In genomic region chr14:55730531-55731032, GRCm38 (mm10) we compare ENCODE assay signal across 13 mouse cellular contexts. TPM values are rescaled to one million over a fixed set of nuclear protein-coding genes. Genes with fewer than 3 reads are reported as not detected.
DNase-seq lines count a peak whose midpoint lies in the region; TF ChIP-seq lines count a peak whose summit lies in the region.
"Had no signal": no experiment of that assay in that cellular context is flagged by ENCODE, and none has a peak within 500 bp of the region (broad histone marks: within the 10 kb centered on the region; RNA-seq: fewer than 3 reads in every experiment).

No protein-coding gene starts in this region.

- TF ChIP-seq POLR2A in cerebellum, adult 2 months (IDR thresholded peaks at IDR 0.05; ENCODE audit: borderline replicate concordance, insufficient read depth, low read length), result no peak
- no peak for TF ChIP-seq POLR2A in kidney, adult 2 months (IDR thresholded peaks at IDR 0.05; ENCODE audit: low read depth, low read length)

- no peaks in the 10 kb centered on the region for H3K36me3 ChIP-seq in kidney, adult 2 months (ENCODE audit: control insufficient read depth, insufficient read depth, low read length)
- H3K36me3 ChIP-seq: heart, embryonic 10.5 days; liver, embryonic 15.5 days; neural tube, embryonic 12.5 days had no signal

- no peak for TF ChIP-seq CTCF in cerebellum, adult 2 months (IDR thresholded peaks at IDR 0.05; ENCODE audit: borderline replicate concordance, insufficient read depth, low read depth, low read length)
- TF ChIP-seq CTCF in kidney, adult 2 months (conservative IDR thresholded peaks at IDR 0.05; ENCODE audit: insufficient read depth, insufficient read length, low read depth, low read length), result no peak

- 0 out of 2 replicates have a peak overlapping the region, but pooled peaks have one; percentile 28 for H3K27ac ChIP-seq in cerebellum, adult 2 months (ENCODE audit: insufficient read depth, low read length)
- H3K27ac ChIP-seq in kidney, adult 2 months (ENCODE audit: insufficient read depth, low read depth, low read length), result no peak overlapping the region
- H3K27ac ChIP-seq: heart, embryonic 10.5 days; liver, embryonic 15.5 days; neural tube, embryonic 12.5 days had no signal

- H3K4me3 ChIP-seq in cerebellum, adult 2 months (replicated peaks; ENCODE audit: insufficient read depth, low read depth, low read length), result no peak overlapping the region
- H3K4me3 ChIP-seq in kidney, adult 2 months (ENCODE audit: insufficient read depth, low read depth, low read length), result no peak overlapping the region
- H3K4me3 ChIP-seq: heart, embryonic 10.5 days; liver, embryonic 15.5 days; neural tube, embryonic 12.5 days had no signal

- peak in 1 of 2 experiments; percentile 31 for DNase-seq in cerebellum, adult 2 months
- DNase-seq in cerebellum, adult 9-10 months, result no peak
- DNase-seq in kidney, adult 2 months, result peak; percentile 31
- DNase-seq in kidney, postnatal 25 days, result no peak
- peak; percentile 18 for DNase-seq in retina, postnatal 1 day
- DNase-seq in retina, embryonic 14.5 days (ENCODE audit: low spot score), result no peak
- DNase-seq in telencephalon, adult 2 months (ENCODE audit: low read depth, low spot score), result peak; percentile 65
- DNase-seq in gastrocnemius, postnatal 14 days, result no peak
- DNase-seq: embryo, embryonic 11 days had no signal

- WGBS in cerebellum, adult 2 months, result 7% methylated on average over 7 of the region's 7 CpGs
- 69% methylated on average over 7 of the region's 7 CpGs for WGBS in kidney, adult 2 months

- intact Hi-C loops in gastrocnemius, postnatal 14 days (cut with DNase I; ENCODE audit: low total_unique reads), result no loop called here

- no peaks in the 10 kb centered on the region for H3K4me1 ChIP-seq in cerebellum, adult 2 months (ENCODE audit: control insufficient read depth, insufficient read depth, low read length)
- no peaks in the 10 kb centered on the region; the same call in 1 of the 2 replicates for H3K4me1 ChIP-seq in kidney, adult 2 months (ENCODE audit: control insufficient read depth, insufficient read depth, low read length)
- H3K4me1 ChIP-seq: heart, embryonic 10.5 days; neural tube, embryonic 12.5 days had no signal

- no peaks in the 10 kb centered on the region for H3K27me3 ChIP-seq in cerebellum, adult 2 months (ENCODE audit: control insufficient read depth, insufficient read depth, low read length)
- H3K27me3 ChIP-seq in kidney, adult 2 months (replicated peaks; ENCODE audit: control insufficient read depth, insufficient read depth, low read length), result no peaks in the 10 kb centered on the region
- H3K27me3 ChIP-seq: neural tube, embryonic 12.5 days had no signal

RNA-seq across cellular contexts. Expression of gene Rabggta, which starts 8.5 kb away (rescaled TPM):
- 64.1 and 66.8 TPM in 2 replicates for polyA plus RNA-seq in cerebellum, adult 2 months (2012; rRNA removed)
- polyA plus RNA-seq in kidney, adult 2 months (2012; rRNA removed), result 70.0 and 86.9 TPM in 2 replicates
- 1 to 10 TPM; 8.2 to 9.3 TPM for total RNA-seq in gastrocnemius, postnatal 14 days (2021)

RNA-seq across cellular contexts. Expression of gene Dhrs1, which starts 14.9 kb away (rescaled TPM):
- 113 and 122 TPM in 2 replicates for polyA plus RNA-seq in cerebellum, adult 2 months (2012; rRNA removed)
- polyA plus RNA-seq in kidney, adult 2 months (2012; rRNA removed), result 223 and 228 TPM in 2 replicates
- 10 to 100 TPM; 28.5 to 30.2 TPM for total RNA-seq in gastrocnemius, postnatal 14 days (2021)

RNA-seq across cellular contexts. Expression of gene Nop9, which starts 14.9 kb away (rescaled TPM):
- 10.7 and 10.8 TPM in 2 replicates for polyA plus RNA-seq in cerebellum, adult 2 months (2012; rRNA removed)
- 12.9 and 16.1 TPM in 2 replicates for polyA plus RNA-seq in kidney, adult 2 months (2012; rRNA removed)
- total RNA-seq in gastrocnemius, postnatal 14 days (2021), result 10 to 100 TPM; 12.1 to 13.9 TPM

RNA-seq across cellular contexts. Expression of gene Tgm1, which starts 16.9 kb away (rescaled TPM):
- 0.07 and 0.08 TPM in 2 replicates for polyA plus RNA-seq in cerebellum, adult 2 months (2012; rRNA removed)
- 29.6 and 30.1 TPM in 2 replicates for polyA plus RNA-seq in kidney, adult 2 months (2012; rRNA removed)
- under 1 TPM; 0.16 to 0.35 TPM for total RNA-seq in gastrocnemius, postnatal 14 days (2021)

RNA-seq across cellular contexts. Expression of gene Cideb, which starts 27.7 kb away (rescaled TPM):
- 10.5 and 15.2 TPM in 2 replicates for polyA plus RNA-seq in cerebellum, adult 2 months (2012; rRNA removed)
- 485 and 513 TPM in 2 replicates for polyA plus RNA-seq in kidney, adult 2 months (2012; rRNA removed)
- not detected for total RNA-seq in gastrocnemius, postnatal 14 days (2021)
- polyA plus RNA-seq: testis, adult 2 months had no signal

Comparison
In these comparisons a context has a peak if more than half of its experiments do, and no peak if none do; other contexts are left out.
1. DNase-seq: peak in kidney, adult 2 months (single experiment), retina, postnatal 1 day (single experiment) and telencephalon, adult 2 months (single experiment); none in cerebellum, adult 9-10 months (single experiment), kidney, postnatal 25 days (0 of 2), retina, embryonic 14.5 days (single experiment) and gastrocnemius, postnatal 14 days (single experiment).